Mouse (Mus musculus) liver, embryonic 14.5 days (tissue): ENCODE data around the gene Cyb5r4.

ENCODE experiments used
- CTCF ChIP-seq: IDR thresholded peaks from 2 replicates; pipeline ENCODE4 v1.5.1; 2016; ENCODE audit warnings: antibody characterized with exemption, low read depth, control low read depth
- EP300 ChIP-seq: IDR thresholded peaks from 2 replicates; pipeline ENCODE4 v1.6.1; 2016; ENCODE audit warnings: antibody characterized with exemption, low read depth

- no peak for TF ChIP-seq EP300
- peak; percentile 42 for TF ChIP-seq CTCF
Measured at GRCm38 (mm10) chr9:87097989-87098388, 76.2 kb downstream of the Cyb5r4 start.
